Mouse (Mus musculus): ENCODE results near the gene Ube2v1.

- TF ChIP-seq MAX (IDR thresholded peaks at IDR 0.05; ENCODE audit: low read depth) (no peak), MYOD1 (IDR thresholded peaks at IDR 0.05; ENCODE audit: control insufficient read depth in 1 of 3, insufficient read length in 2 of 3, low read depth in 2 of 3) (peak in 2 of 3 experiments; percentile 50 to 65), MYOG (IDR thresholded peaks at IDR 0.05; ENCODE audit: control insufficient read depth in 1 of 3, insufficient read depth in 1 of 3, insufficient read length in 2 of 3, low read depth in 2 of 3) (peak in 1 of 3 experiments; percentile 42), POLR2A (IDR thresholded peaks at IDR 0.05; ENCODE audit: insufficient read length, low read depth) (no peak), POLR2AphosphoS2 (IDR thresholded peaks at IDR 0.05; ENCODE audit: insufficient read length, low read depth) (peak; percentile 58), USF1 (IDR thresholded peaks at IDR 0.05; ENCODE audit: low read depth) (no peak), TCF3 (IDR thresholded peaks at IDR 0.05; ENCODE audit: insufficient read length, low read depth) (no peak)
Observed at GRCm38 (mm10) chr2:167679902-167680430, 48.1 kb upstream of the Ube2v1 start.

All from myocyte (in vitro differentiated cells).